Comparison of ENCODE assay signal across 9 mouse cellular contexts in the genomic region with DNA sequence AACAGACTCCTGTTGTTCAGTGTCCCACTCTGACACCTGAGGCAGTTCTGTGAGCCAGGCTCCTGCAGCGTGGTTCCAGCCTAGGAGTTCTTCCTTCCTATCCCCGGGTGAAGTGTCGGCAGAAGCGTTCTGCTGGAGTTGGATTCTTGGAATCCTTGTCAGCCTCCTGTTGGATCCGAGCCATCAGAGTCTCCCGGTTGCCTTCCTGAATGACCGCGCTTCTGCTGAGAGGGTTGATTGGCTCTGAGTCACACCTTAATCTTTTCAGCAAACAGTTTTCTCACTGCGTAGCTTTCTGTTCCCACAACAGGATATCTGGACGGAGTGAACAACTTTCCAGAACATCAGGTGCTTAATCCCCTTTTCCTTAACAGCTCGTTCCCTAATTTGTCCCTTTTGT. TPM values are rescaled to one million over a fixed set of nuclear protein-coding genes. Genes with fewer than 3 reads are reported as not detected.
A peak's percentile ranks its signal among the peaks of the same experiment; 100 is the strongest.
DNase-seq lines count a peak whose midpoint lies in the region; ATAC-seq and TF ChIP-seq lines count a peak whose summit lies in the region.
"Had no signal": no experiment of that assay in that cellular context is flagged by ENCODE, and none has a peak within 500 bp of the region (broad histone marks: within the 10 kb centered on the region; RNA-seq: fewer than 3 reads in every experiment).

No protein-coding gene starts in this region.

- no peaks in the 10 kb centered on the region for H3K9me3 ChIP-seq in stomach, embryonic 16.5 days (replicated peaks; ENCODE audit: control insufficient read depth, low read length)
- H3K9me3 ChIP-seq in hindbrain, embryonic 12.5 days (replicated peaks) = no peaks in the 10 kb centered on the region

- H3K4me1 ChIP-seq in stomach, embryonic 16.5 days (ENCODE audit: control insufficient read depth, insufficient read depth, low read length) = no peaks in the 10 kb centered on the region
- no peaks in the 10 kb centered on the region for H3K4me1 ChIP-seq in hindbrain, embryonic 12.5 days

- H3K27ac ChIP-seq in left cerebral cortex, adult 2 months = no peak overlapping the region
- H3K27ac ChIP-seq in stomach, embryonic 16.5 days (ENCODE audit: low read length) = no peak overlapping the region
- H3K27ac ChIP-seq in hindbrain, embryonic 12.5 days = no peak overlapping the region
- H3K27ac ChIP-seq: heart, adult 2 months; liver, embryonic 14.5 days had no signal

- H3K27me3 ChIP-seq in stomach, embryonic 16.5 days (ENCODE audit: control insufficient read depth, insufficient read depth, low read length) = no peaks in the 10 kb centered on the region
- no peaks in the 10 kb centered on the region for H3K27me3 ChIP-seq in hindbrain, embryonic 12.5 days

- peak; percentile 14 for DNase-seq in left cerebral cortex, postnatal 4 days
- no peak for DNase-seq in left cerebral cortex, adult 2 months (ENCODE audit: extremely low spot score in 1 of 2, low spot score in 2 of 2)
- peak; percentile 63 for DNase-seq in brain, adult 2 months (ENCODE audit: low read depth, low spot score)
- DNase-seq in kidney, adult 8-10 months = peak; percentile 37 to 60
- no peak for DNase-seq in right cerebral cortex, postnatal 14 days

- ATAC-seq in stomach, embryonic 16.5 days (ENCODE audit: insufficient read depth, low FRiP score) = no peak
- ATAC-seq in hindbrain, embryonic 12.5 days (ENCODE audit: low FRiP score) = no peak

- intact Hi-C loops in left cerebral cortex, postnatal 4 days (cut with DNase I) = no loop called here
- intact Hi-C loops in left cerebral cortex, adult 2 months (cut with DNase I) = no loop called here

- H3K9ac ChIP-seq in stomach, embryonic 16.5 days (ENCODE audit: low read length) = 0 out of 2 replicates have a peak overlapping the region, but pooled peaks have one; percentile 1
- H3K9ac ChIP-seq in hindbrain, embryonic 12.5 days = no peak overlapping the region
- H3K9ac ChIP-seq: liver, embryonic 14.5 days had no signal

- H3K36me3 ChIP-seq in stomach, embryonic 16.5 days (ENCODE audit: control insufficient read depth, insufficient read depth, low read length) = no peaks in the 10 kb centered on the region
- H3K36me3 ChIP-seq in hindbrain, embryonic 12.5 days = no peaks in the 10 kb centered on the region

- H3K4me2 ChIP-seq in stomach, embryonic 16.5 days (ENCODE audit: low read depth, low read length) = 0 out of 2 replicates have a peak overlapping the region, but pooled peaks have one; percentile 16
- no peak overlapping the region for H3K4me2 ChIP-seq in hindbrain, embryonic 12.5 days (replicated peaks)

- WGBS in stomach, embryonic 16.5 days = 26% methylated on average over 11 of the region's 11 CpGs
- 84% methylated on average over 11 of the region's 11 CpGs for WGBS in hindbrain, embryonic 12.5 days

- TF ChIP-seq CTCF in left cerebral cortex, adult 2 months (IDR thresholded peaks at IDR 0.05) = no peak

- H3K4me3 ChIP-seq in left cerebral cortex, adult 2 months = no peak overlapping the region
- no peak overlapping the region for H3K4me3 ChIP-seq in stomach, embryonic 16.5 days (replicated peaks; ENCODE audit: low read length)
- H3K4me3 ChIP-seq in hindbrain, embryonic 12.5 days = no peak overlapping the region
- H3K4me3 ChIP-seq: heart, adult 2 months had no signal

RNA-seq across cellular contexts. Expression of a gene that starts 13.6 kb away (rescaled TPM):
- 10 to 100 TPM; 12.1 to 12.8 TPM for total RNA-seq in left cerebral cortex, postnatal 4 days (2021)
- 10 to 100 TPM; 10.9 to 11.3 TPM for total RNA-seq in left cerebral cortex, adult 2 months (2021)
- 23.0 and 23.1 TPM in 2 replicates for polyA plus RNA-seq in stomach, embryonic 16.5 days (2015; fragmentation: Nextera tagmentation; extraction: Ambion mirVana)
- polyA plus RNA-seq in hindbrain, embryonic 12.5 days (2016; fragmentation: Nextera tagmentation; extraction: Ambion mirVana) = 15.5 and 15.6 TPM in 2 replicates

Comparison
In these comparisons a context has a peak if more than half of its experiments do, and no peak if none do; other contexts are left out.
1. DNase-seq: peak in left cerebral cortex, postnatal 4 days (single experiment), brain, adult 2 months (single experiment) and kidney, adult 8-10 months (2 of 2); none in left cerebral cortex, adult 2 months (0 of 2) and right cerebral cortex, postnatal 14 days (single experiment).